Mouse (Mus musculus): ENCODE measurements at regions not wholly inside any gene's neighbourhood (a gene's known extent, or its start where the extent isn't known, plus 50 kb on each side); places are given as distances from the start of the nearest gene placed in this dataset.
A peak's percentile ranks its signal among the peaks of the same experiment; 100 is the strongest.

DNA sequence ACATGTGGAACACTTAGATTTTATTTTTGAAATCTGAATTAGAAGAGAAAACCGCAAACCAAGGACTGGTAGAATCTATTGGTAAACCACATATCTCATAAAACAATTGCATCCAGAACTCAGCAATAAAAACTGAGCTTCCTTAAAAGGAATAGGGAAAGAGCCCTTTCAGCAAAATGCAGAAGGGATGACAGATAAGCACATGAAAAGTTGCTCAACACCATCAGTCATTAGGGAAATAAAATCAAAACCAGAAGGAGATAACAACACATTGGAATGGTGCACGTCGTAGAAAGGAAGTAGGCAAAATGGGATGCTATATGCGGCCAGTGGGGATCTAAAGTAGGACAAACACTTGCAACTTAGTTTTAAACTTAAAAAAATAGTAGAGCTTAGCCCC is 110.0 kb upstream of the Cblb start:
- no peak for TF ChIP-seq CTCF (IDR thresholded peaks at IDR 0.05)

DNA sequence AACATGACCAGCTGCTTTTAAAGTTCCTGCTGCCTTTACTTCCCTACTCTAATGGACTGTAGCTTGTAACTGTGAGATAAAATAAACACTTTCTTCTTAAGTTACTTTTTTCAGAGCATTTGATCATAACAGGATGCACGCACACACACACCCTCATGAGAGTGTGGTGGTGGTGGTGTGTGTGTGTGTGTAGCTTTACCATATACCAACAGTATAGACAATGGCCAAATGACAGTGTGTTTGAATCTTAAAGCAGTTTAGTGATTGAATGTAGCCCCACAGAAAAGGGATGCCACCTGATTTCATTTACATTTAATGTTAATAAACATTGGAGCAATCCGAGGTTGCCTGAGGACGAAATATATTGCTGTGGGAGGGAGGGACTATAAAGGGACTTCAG is 108.4 kb upstream of the Cblb start:
- no peak for TF ChIP-seq CTCF (IDR thresholded peaks at IDR 0.05)
- intact Hi-C loops (cut with DNase I): no loop called here
- no peak for DNase-seq
- no peak overlapping the region for H3K4me3 ChIP-seq
- no peak overlapping the region for H3K27ac ChIP-seq

More for the DNA sequence above, 110.0 kb upstream of the Cblb start:
- intact Hi-C loops (cut with DNase I): no loop called here
- Histone ChIP-seq H3K27ac (no peak overlapping the region), H3K4me3 (no peak overlapping the region)
- no peak for DNase-seq

DNA sequence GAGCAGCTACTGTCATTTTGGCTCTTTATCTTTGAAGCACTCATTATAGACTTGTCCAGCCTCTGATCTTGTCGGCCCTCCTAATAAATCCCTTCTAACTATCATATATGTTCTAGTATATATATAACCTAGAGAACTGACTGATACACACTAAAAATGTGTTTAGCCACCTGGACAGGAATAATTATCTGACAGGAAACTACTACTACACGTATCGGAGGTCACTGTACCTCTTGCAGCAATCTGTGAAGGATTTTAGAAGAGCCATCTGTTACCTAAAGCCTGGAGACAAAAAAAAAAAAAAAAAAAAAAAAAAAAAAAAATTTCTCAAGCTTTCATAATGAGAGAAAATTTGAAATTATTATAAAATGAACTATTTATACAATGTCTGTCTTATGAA is 105.4 kb upstream of the Cblb start:
- no peak overlapping the region for H3K27ac ChIP-seq
- intact Hi-C loops (cut with DNase I): no loop called here
- no peak overlapping the region for H3K4me3 ChIP-seq
- no peak for TF ChIP-seq CTCF (IDR thresholded peaks at IDR 0.05)
- no peak for DNase-seq

DNA sequence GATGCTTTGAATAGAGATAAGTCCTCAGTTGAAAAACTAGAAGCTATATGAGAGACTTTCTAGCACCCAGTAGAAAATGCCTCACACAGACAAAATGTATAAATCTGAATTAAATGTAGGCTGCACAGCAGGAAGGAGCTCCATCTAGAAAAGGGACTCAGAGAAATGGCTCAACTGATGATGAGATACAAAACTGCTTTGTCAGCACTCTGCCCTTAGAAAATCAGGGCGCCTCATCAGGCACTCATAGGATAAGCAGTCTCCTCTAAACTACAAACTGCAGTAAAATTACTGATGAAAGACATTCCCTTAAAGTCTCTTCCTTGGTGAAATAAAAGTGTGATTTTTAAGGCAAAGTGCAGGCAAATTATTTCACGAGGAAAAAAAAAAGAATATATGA is 97.9 kb upstream of the Cblb start:
- no peak for TF ChIP-seq CTCF (IDR thresholded peaks at IDR 0.05)
- Histone ChIP-seq H3K27ac (no peak overlapping the region), H3K4me3 (no peak overlapping the region)
- intact Hi-C loops (cut with DNase I): no loop called here
- DNase-seq: no peak

DNA sequence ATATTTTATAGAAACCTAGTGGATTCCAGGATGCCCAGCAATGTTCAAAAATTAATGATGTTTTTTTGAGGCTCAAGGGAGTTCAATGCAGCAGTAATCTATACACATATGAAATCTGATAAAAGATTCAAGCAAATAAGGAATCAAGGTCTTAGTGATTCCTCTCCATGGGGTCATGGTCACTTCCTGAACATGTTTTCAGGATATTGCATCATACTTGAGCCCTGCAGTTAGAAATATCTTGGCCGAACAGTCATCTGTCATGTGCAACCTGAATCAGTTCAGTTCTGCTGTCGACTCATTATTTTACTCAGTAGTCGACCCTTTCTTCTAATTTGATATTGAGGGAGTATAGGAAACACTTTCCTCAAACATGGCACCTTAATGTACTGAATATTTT is 97.1 kb upstream of the Cblb start:
- Histone ChIP-seq H3K27ac (no peak overlapping the region), H3K4me3 (no peak overlapping the region)
- TF ChIP-seq CTCF (IDR thresholded peaks at IDR 0.05): no peak
- intact Hi-C loops (cut with DNase I): no loop called here
- no peak for DNase-seq

DNA sequence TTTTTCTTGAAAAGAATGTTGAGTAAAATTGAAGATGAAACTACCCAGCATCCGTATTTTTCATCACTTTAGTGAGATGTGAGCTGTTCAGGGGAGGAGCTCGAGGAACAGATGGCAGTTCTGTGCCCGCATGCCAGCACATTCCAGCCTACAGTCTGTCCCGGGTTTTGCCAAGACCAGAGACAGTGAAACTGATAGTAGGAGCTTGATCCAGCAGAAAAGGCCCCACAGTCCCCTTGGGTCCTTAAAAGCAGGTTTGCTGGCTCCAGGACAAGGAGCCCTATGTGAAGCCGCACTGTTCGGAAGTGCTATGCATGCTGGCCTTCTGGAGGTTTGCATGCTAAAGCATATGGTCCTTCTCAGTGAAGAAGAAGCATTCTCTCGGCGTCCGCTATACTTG is 93.7 kb upstream of the Cblb start:
- TF ChIP-seq CTCF (IDR thresholded peaks at IDR 0.05): no peak
- intact Hi-C loops (cut with DNase I): no loop called here
- H3K4me3 ChIP-seq: peak overlapping the region; percentile 5
- no peak overlapping the region for H3K27ac ChIP-seq
- peak; percentile 28 for DNase-seq

DNA sequence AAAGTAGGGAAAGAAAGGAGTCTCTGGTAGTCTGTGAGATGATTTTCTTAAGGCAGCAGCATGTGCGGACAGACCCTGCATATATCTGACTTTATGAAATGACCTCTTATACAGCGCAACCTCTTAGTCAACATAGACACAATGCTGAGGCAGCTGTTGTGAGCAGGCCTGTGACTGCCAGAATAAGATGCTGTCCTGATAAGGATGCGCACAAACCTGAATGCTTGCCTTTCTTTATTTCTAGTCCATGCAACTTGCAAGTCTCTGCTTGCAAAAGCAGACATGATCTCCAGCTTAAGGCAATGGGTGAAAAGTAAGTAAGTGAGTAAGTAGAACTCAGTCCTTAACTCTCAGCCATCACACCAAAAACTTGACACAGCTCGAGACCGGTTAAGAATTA is 92.0 kb upstream of the Cblb start:
- no peak for DNase-seq
- Histone ChIP-seq H3K4me3 (no peak overlapping the region), H3K27ac (no peak overlapping the region)
- no peak for TF ChIP-seq CTCF (IDR thresholded peaks at IDR 0.05)
- intact Hi-C loops (cut with DNase I): no loop called here

DNA sequence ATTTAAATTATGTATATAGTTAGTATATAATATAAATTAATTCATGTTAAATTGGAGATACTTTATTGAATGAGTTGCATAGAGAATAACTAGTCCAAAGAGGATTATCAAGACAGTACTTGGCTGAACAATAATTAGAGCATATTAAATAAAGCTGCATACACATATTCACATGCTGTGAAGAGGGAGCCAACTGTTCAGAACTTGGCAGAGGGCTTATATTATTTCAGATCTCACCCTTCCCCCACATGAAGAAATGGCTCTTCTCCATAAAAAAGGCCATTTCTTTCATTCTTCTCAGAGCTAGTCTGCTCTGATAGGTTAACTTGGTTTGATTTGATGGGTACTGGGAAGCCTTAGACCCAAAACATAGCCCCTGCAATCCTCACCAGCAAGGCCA is 90.5 kb upstream of the Cblb start:
- intact Hi-C loops (cut with DNase I): no loop called here
- DNase-seq: no peak
- no peak overlapping the region for H3K27ac ChIP-seq
- TF ChIP-seq CTCF (IDR thresholded peaks at IDR 0.05): no peak
- no peak overlapping the region for H3K4me3 ChIP-seq

DNA sequence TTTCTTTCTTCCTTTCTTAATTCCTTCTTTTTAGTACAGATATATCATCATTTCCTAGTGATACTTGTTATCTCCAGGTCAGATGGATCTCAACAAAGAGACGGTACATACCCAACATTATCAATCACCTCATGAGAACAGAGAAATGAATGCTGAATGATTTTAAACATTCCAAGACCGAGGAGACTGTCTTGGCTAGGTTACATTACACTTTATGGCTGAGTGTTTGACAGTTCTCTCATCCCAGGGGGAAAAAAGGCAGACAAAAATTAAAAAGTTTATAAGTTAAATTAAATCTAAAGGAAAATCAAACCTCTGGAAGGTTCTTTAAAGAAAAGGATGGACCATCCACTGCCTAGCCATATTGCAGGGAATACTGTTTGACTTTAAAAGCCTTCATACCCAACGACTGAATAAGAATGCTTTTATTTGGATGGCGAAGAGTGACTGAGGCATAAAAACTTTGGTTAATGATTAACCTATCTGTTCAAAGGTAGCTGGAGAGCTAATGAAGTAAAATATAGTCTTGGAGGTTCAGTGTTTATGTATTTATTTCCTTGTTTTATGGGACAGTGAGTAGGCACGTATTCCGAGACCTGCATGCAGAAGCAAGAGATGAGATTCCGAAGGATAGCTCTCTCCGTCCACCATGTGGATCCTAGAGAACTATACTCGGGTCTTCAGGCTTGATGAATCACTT is 88.4 kb upstream of the Cblb start:
- intact Hi-C loops (cut with DNase I): no loop called here

DNA sequence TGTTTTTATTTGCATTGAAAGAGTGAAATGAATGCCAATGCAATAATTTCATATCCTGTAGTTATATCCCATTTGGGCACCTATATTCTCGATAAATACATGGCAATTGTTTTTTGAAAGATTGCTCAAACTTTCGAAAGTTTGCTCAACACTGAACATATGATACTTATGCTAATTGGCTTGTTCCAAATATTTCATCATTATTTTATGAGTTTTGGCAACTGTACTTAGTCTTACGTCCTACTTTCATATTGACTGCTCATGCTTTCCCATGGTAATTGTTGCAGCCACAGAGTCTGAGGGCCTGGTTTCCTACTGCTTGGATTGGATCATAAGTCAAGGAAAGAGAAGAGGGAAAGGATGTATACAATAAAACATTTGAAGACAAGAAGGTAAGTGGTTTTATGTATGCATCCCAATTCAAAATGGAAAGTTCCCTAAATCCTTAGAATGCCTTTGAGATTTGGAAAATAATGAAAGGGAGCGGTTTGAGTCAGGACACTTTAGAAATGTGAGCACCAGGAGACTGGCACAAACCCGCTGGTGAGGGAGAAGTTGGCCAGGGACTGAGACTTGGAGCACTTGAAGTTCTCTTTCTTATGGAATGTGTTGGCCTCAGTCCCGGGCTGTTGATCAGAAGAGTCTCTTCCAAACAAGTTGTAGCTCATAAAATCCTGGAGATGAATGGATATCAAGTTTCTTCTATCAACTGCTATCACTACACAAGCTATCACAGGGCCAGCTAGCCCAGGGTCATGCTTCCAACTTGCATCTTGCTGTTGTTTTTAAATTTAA is 63.8 kb upstream of the Cblb start:
- no peak for TF ChIP-seq CTCF (IDR thresholded peaks at IDR 0.05)
- Histone ChIP-seq H3K4me3 (no peak overlapping the region), H3K27ac (no peak overlapping the region)
- DNase-seq: peak; percentile 24
- intact Hi-C loops (cut with DNase I): no loop called here

More for the DNA sequence above, 88.4 kb upstream of the Cblb start:
- no peak for TF ChIP-seq CTCF (IDR thresholded peaks at IDR 0.05)
- Histone ChIP-seq H3K27ac (no peak overlapping the region), H3K4me3 (no peak overlapping the region)
- no peak for DNase-seq
